Mouse (Mus musculus) embryonic facial prominence, embryonic 11.5 days (tissue): Measurements from ENCODE around the gene Smad6. TPM values are rescaled to one million over a fixed set of nuclear protein-coding genes. Genes with fewer than 3 reads are reported as not detected.

Experiments
- ATAC-seq: fragments of 200-750 bp; cut with Nextera tagmentation; replicated peaks from 2 replicates; pipeline ENCODE4 v1.8.0; 2017; ENCODE audit warnings: low read depth; ENCODE audit not compliant: insufficient number of reproducible peaks, low FRiP score, low TSS enrichment
- DNase-seq: peaks from one replicate; pipeline ENCODE4 v3.0.0-alpha.2; 2015; ENCODE audit warnings: low spot score
- H3K27ac ChIP-seq: fragments of 300-500 bp; sonication (generic); replicated peaks from 2 replicates; pipeline ENCODE4 v1.5.1; 2014; ENCODE audit warnings: mild to moderate bottlenecking, low read depth, low read length, control low read depth
- H3K27me3 ChIP-seq: fragments of 300-500 bp; sonication (generic); 2 replicates; pipeline ENCODE4 v1.6.1; 2014; ENCODE audit warnings: mild to moderate bottlenecking, low read length, moderate library complexity, mixed read lengths; ENCODE audit not compliant: control insufficient read depth, insufficient read depth
- H3K36me3 ChIP-seq: fragments of 300-500 bp; sonication (generic); replicated peaks from 2 replicates; pipeline ENCODE4 v1.6.1; 2014; ENCODE audit warnings: low read depth, mild to moderate bottlenecking, low read length, moderate library complexity, mixed read lengths; ENCODE audit not compliant: control insufficient read depth, insufficient read depth
- H3K4me1 ChIP-seq: fragments of 300-500 bp; sonication (generic); 2 replicates; pipeline ENCODE4 v1.6.1; 2014; ENCODE audit warnings: low read length, mixed read lengths; ENCODE audit not compliant: control insufficient read depth, insufficient read depth
- H3K4me2 ChIP-seq: fragments of 300-500 bp; sonication (generic); 2 replicates; pipeline ENCODE4 v1.6.1; 2014; ENCODE audit warnings: low read depth, mild to moderate bottlenecking, control low read depth, low read length, moderate library complexity
- H3K4me3 ChIP-seq: fragments of 300-500 bp; sonication (generic); 2 replicates; pipeline ENCODE4 v1.5.1; 2014; ENCODE audit warnings: low read depth, low read length, control low read depth
- H3K9ac ChIP-seq: fragments of 300-500 bp; sonication (generic); replicated peaks from 2 replicates; pipeline ENCODE4 v1.6.1; 2014; ENCODE audit warnings: mild to moderate bottlenecking, control low read depth, low read length
- H3K9me3 ChIP-seq: fragments of 300-500 bp; sonication (generic); replicated peaks from 2 replicates; pipeline ENCODE4 v1.6.1; 2016; ENCODE audit warnings: mild to moderate bottlenecking, low read length, inconsistent platforms, mixed read lengths; ENCODE audit not compliant: control insufficient read depth
- WGBS: fragments of 180-500 bp; shearing (Covaris S2); extraction: QIAGEN DNeasy Blood & Tissue Kit; methylation state at CpG from one replicate; pipeline ENCODE4 v1.1.7; 2014; 5-methylcytosine and 5-hydroxymethylcytosine counted together
- polyA plus RNA-seq: library from polyadenylated mRNA; unstranded; fragments of >200 nt; fragmentation: Nextera tagmentation; extraction: Ambion mirVana; gene quantifications from 2 replicates; pipeline ENCODE4 v1.2.1, GENCODE M21; 2014

Smad6 gene
- polyA plus RNA-seq, 1 experiment from 2014 or later, result 9.3 TPM

- peak; percentile 44 for DNase-seq
- Histone ChIP-seq H3K27ac (no peak overlapping the region), H3K4me1 (no peaks in the 10 kb centered on the region), H3K27me3 (no peaks in the 10 kb centered on the region), H3K9ac (no peak overlapping the region), H3K4me2 (no peak overlapping the region), H3K36me3 (peaks cover 5% of the 10 kb centered on the region), H3K9me3 (no peaks in the 10 kb centered on the region), H3K4me3 (no peak overlapping the region)
- 27% methylated on average over 4 of the region's 4 CpGs for WGBS
- no peak for ATAC-seq
Measured at GRCm38 (mm10) chr9:63950357-63950756, 71.5 kb downstream of the Smad6 start.

- 73% methylated on average over 4 of the region's 4 CpGs for WGBS
- peaks cover 5% of the 10 kb centered on the region for H3K36me3 ChIP-seq
- H3K4me3 ChIP-seq, result no peak overlapping the region
- no peak overlapping the region for H3K9ac ChIP-seq
- no peak overlapping the region for H3K4me2 ChIP-seq
- H3K27ac ChIP-seq, result no peak overlapping the region
- H3K9me3 ChIP-seq, result no peaks in the 10 kb centered on the region
- H3K27me3 ChIP-seq, result no peaks in the 10 kb centered on the region
- DNase-seq (no peak), ATAC-seq (no peak)
- H3K4me1 ChIP-seq, result no peaks in the 10 kb centered on the region
Measured at GRCm38 (mm10) chr9:63949393-63949792, 72.5 kb downstream of the Smad6 start.

GRCm38 (mm10) chr9:63942608-63942982 lies 79.3 kb downstream of the Smad6 start:
- ATAC-seq (0 out of 2 replicates have a peak, but pooled peaks have one; percentile 35), DNase-seq (no peak)
- H3K9ac ChIP-seq, result no peak overlapping the region
- WGBS, result 65% methylated on average over 2 of the region's 2 CpGs
- no peaks in the 10 kb centered on the region for H3K27me3 ChIP-seq
- peaks cover 7% of the 10 kb centered on the region for H3K4me1 ChIP-seq
- H3K36me3 ChIP-seq, result no peaks in the 10 kb centered on the region
- H3K4me2 ChIP-seq, result no peak overlapping the region
- H3K9me3 ChIP-seq, result no peaks in the 10 kb centered on the region
- no peak overlapping the region for H3K4me3 ChIP-seq
- 0 out of 2 replicates have a peak overlapping the region, but pooled peaks have one; percentile 28 for H3K27ac ChIP-seq

GRCm38 (mm10) chr9:63941747-63942607 lies 79.9 kb downstream of the Smad6 start:
- 64% methylated on average over 12 of the region's 12 CpGs for WGBS
- peak overlapping the region; percentile 25; the same call in 1 of the 2 replicates for H3K9ac ChIP-seq

GRCm38 (mm10) chr9:63936256-63936655 lies 85.6 kb downstream of the Smad6 start:
- no peak for ATAC-seq

More at GRCm38 (mm10) chr9:63941747-63942607, 79.9 kb downstream of the Smad6 start:
- Histone ChIP-seq H3K27me3 (no peaks in the 10 kb centered on the region), H3K27ac (peak overlapping the region; percentile 38; the same call in 1 of the 2 replicates), H3K4me1 (peaks cover 7% of the 10 kb centered on the region), H3K4me3 (no peak overlapping the region), H3K4me2 (no peak overlapping the region), H3K9me3 (no peaks in the 10 kb centered on the region), H3K36me3 (no peaks in the 10 kb centered on the region)
- ATAC-seq (peak; percentile 57), DNase-seq (no peak)

DNA sequence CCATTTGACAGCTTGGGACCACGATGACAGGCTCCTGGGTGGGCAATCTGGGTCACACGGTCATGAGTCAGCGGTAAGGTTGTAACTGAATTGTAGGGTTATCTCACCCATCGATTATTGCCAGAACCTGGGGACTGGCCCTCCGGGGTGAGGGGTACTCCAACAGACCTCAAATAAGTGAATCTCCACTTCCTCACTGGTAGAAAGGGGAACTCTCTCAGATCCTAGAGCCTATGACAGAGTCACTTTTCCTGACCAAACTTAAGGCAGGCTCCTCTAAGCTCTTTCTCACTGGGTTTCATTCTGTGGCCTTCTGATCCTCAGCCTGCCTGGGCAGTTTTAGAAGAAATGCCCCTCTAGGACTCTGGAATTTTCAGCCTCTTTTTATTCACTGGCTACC lies 88.8 kb downstream of the Smad6 start:
- DNase-seq (no peak), ATAC-seq (no peak)
- H3K9me3 ChIP-seq, result no peaks in the 10 kb centered on the region
- no peak overlapping the region for H3K9ac ChIP-seq
- no peak overlapping the region for H3K27ac ChIP-seq
- no peaks in the 10 kb centered on the region for H3K4me1 ChIP-seq
- no peak overlapping the region for H3K4me2 ChIP-seq
- H3K36me3 ChIP-seq, result no peaks in the 10 kb centered on the region
- 62% methylated on average over 5 of the region's 5 CpGs for WGBS
- H3K4me3 ChIP-seq, result no peak overlapping the region
- no peaks in the 10 kb centered on the region for H3K27me3 ChIP-seq

More at GRCm38 (mm10) chr9:63936256-63936655, 85.6 kb downstream of the Smad6 start:
- no peak overlapping the region for H3K4me3 ChIP-seq
- H3K27me3 ChIP-seq, result no peaks in the 10 kb centered on the region
- WGBS, result 81% methylated on average over 5 of the region's 5 CpGs
- H3K4me2 ChIP-seq, result no peak overlapping the region
- no peak overlapping the region for H3K9ac ChIP-seq
- no peaks in the 10 kb centered on the region for H3K4me1 ChIP-seq
- H3K27ac ChIP-seq, result no peak overlapping the region
- no peak for DNase-seq
- no peaks in the 10 kb centered on the region for H3K9me3 ChIP-seq
- no peaks in the 10 kb centered on the region for H3K36me3 ChIP-seq

DNA sequence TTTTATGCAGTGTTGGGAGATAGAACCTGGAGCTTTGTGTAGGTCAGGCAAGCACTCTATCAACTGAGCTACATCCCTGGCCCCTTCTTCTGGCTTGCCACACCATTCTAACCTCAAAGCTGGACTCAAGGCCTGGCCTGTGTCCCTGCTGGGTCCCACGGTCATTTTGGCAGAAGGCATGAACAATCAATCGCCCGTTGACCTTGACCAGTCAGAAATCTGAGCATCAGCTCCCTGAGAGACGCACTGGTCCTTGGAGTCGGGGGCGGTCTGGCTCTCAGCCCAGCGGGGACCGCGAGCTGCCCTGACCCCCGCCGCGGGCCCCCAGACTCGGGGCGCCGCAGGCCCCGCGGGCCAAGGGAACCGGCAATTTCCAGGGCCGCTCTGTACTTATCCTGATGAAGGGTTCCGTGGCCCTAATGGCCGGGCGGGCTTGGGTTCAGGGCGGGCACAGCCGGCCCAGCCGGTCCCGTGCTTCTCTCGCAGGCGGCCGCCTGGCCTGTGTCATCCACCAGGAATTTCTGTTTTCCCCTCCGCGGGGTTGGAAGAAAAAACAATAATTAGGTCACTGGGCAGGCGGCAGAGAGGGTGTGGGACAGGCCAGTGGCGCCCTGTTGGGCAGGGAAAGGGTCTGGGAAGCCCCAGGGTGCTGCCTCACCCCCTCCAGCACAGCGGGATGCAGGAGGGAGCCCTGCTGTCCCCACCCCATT lies 94.4 kb downstream of the Smad6 start:
- H3K9me3 ChIP-seq, result no peaks in the 10 kb centered on the region
- ATAC-seq, result no peak
- peak overlapping the region; percentile 25 for H3K4me3 ChIP-seq
- no peak overlapping the region for H3K27ac ChIP-seq
- no peaks in the 10 kb centered on the region for H3K27me3 ChIP-seq
- no peaks in the 10 kb centered on the region for H3K4me1 ChIP-seq
- H3K4me2 ChIP-seq, result peak overlapping the region; percentile 70
- H3K36me3 ChIP-seq, result no peaks in the 10 kb centered on the region
- H3K9ac ChIP-seq, result peak overlapping the region; percentile 61
- DNase-seq, result peak; percentile 53
- 4% methylated on average over 34 of the region's 34 CpGs for WGBS

DNA sequence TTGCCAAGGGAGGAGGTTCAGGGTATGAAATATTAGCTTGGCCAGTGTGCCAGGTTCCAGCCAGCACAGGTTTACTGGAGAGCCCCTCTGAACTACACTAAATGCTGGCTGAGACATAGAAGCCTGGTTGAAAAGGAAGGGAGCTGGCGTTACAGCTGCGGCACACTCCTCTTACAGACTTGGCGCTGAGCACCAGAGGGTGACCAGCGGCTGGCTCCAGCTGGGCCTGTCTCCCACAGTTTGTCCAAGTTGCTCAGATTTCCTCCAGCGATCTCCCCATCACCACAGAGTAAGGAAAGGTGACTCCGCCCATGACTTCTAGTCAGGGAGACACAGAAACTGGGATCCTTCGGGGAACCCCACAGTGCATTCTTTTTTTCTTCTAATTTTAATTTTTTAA lies 95.5 kb downstream of the Smad6 start:
- no peaks in the 10 kb centered on the region for H3K4me1 ChIP-seq
- no peaks in the 10 kb centered on the region for H3K36me3 ChIP-seq
- whole genome bisulfite sequencing, result 75% methylated on average over 7 of the region's 7 CpGs
- no peaks in the 10 kb centered on the region for H3K9me3 ChIP-seq
- no peak overlapping the region for H3K4me2 ChIP-seq
- DNase-seq, result no peak
- ATAC-seq, result no peak
- no peaks in the 10 kb centered on the region for H3K27me3 ChIP-seq
- H3K4me3 ChIP-seq, result no peak overlapping the region
- no peak overlapping the region for H3K9ac ChIP-seq
- no peak overlapping the region for H3K27ac ChIP-seq
